Mouse (Mus musculus) embryonic facial prominence, embryonic 11.5 days (tissue): ENCODE measurements at regions not wholly inside any gene's neighbourhood (a gene's known extent, or its start where the extent isn't known, plus 50 kb on each side); places are given as distances from the start of the nearest gene placed in this dataset.
"Not testable (repeated sequence)": the region's sequence is repeated elsewhere in the genome, so short reads cannot be mapped to it uniquely, and the experiment has no call there.

Experiments used
- ATAC-seq: fragments of 200-750 bp; cut with Nextera tagmentation; replicated peaks from 2 replicates; pipeline ENCODE4 v1.8.0; 2017; ENCODE audit warnings: low read depth; ENCODE audit not compliant: insufficient number of reproducible peaks, low FRiP score, low TSS enrichment
- DNase-seq: peaks from one replicate; pipeline ENCODE4 v3.0.0-alpha.2; 2015; ENCODE audit warnings: low spot score
- H3K27ac ChIP-seq: fragments of 300-500 bp; sonication (generic); replicated peaks from 2 replicates; pipeline ENCODE4 v1.5.1; 2014; ENCODE audit warnings: mild to moderate bottlenecking, low read depth, low read length, control low read depth
- H3K27me3 ChIP-seq: fragments of 300-500 bp; sonication (generic); 2 replicates; pipeline ENCODE4 v1.6.1; 2014; ENCODE audit warnings: mild to moderate bottlenecking, low read length, moderate library complexity, mixed read lengths; ENCODE audit not compliant: control insufficient read depth, insufficient read depth
- H3K36me3 ChIP-seq: fragments of 300-500 bp; sonication (generic); replicated peaks from 2 replicates; pipeline ENCODE4 v1.6.1; 2014; ENCODE audit warnings: low read depth, mild to moderate bottlenecking, low read length, moderate library complexity, mixed read lengths; ENCODE audit not compliant: control insufficient read depth, insufficient read depth
- H3K4me1 ChIP-seq: fragments of 300-500 bp; sonication (generic); 2 replicates; pipeline ENCODE4 v1.6.1; 2014; ENCODE audit warnings: low read length, mixed read lengths; ENCODE audit not compliant: control insufficient read depth, insufficient read depth
- H3K4me2 ChIP-seq: fragments of 300-500 bp; sonication (generic); 2 replicates; pipeline ENCODE4 v1.6.1; 2014; ENCODE audit warnings: low read depth, mild to moderate bottlenecking, control low read depth, low read length, moderate library complexity
- H3K4me3 ChIP-seq: fragments of 300-500 bp; sonication (generic); 2 replicates; pipeline ENCODE4 v1.5.1; 2014; ENCODE audit warnings: low read depth, low read length, control low read depth
- H3K9ac ChIP-seq: fragments of 300-500 bp; sonication (generic); replicated peaks from 2 replicates; pipeline ENCODE4 v1.6.1; 2014; ENCODE audit warnings: mild to moderate bottlenecking, control low read depth, low read length
- H3K9me3 ChIP-seq: fragments of 300-500 bp; sonication (generic); replicated peaks from 2 replicates; pipeline ENCODE4 v1.6.1; 2016; ENCODE audit warnings: mild to moderate bottlenecking, low read length, inconsistent platforms, mixed read lengths; ENCODE audit not compliant: control insufficient read depth
- WGBS: fragments of 180-500 bp; shearing (Covaris S2); extraction: QIAGEN DNeasy Blood & Tissue Kit; methylation state at CpG from one replicate; pipeline ENCODE4 v1.1.7; 2014; 5-methylcytosine and 5-hydroxymethylcytosine counted together

GRCm38 (mm10) chr16:19061796-19062195 is 185.0 kb downstream of the Hira start:
- WGBS = 81% methylated on average over 3 of the region's 3 CpGs
- no peaks in the 10 kb centered on the region for H3K27me3 ChIP-seq
- ATAC-seq = no peak

GRCm38 (mm10) chr16:19062557-19063400 is 185.9 kb downstream of the Hira start:
- ATAC-seq (no peak), DNase-seq (no peak)
- H3K4me3 ChIP-seq = no peak overlapping the region
- H3K27me3 ChIP-seq = no peaks in the 10 kb centered on the region
- H3K4me1 ChIP-seq = no peaks in the 10 kb centered on the region
- H3K9me3 ChIP-seq = no peaks in the 10 kb centered on the region
- H3K4me2 ChIP-seq = no peak overlapping the region
- no peaks in the 10 kb centered on the region for H3K36me3 ChIP-seq
- no peak overlapping the region for H3K27ac ChIP-seq
- H3K9ac ChIP-seq = no peak overlapping the region
- WGBS = 74% methylated on average over 3 of the region's 3 CpGs

More at GRCm38 (mm10) chr16:19061796-19062195, 185.0 kb downstream of the Hira start:
- no peak overlapping the region for H3K9ac ChIP-seq
- H3K4me2 ChIP-seq = no peak overlapping the region
- DNase-seq = no peak
- H3K36me3 ChIP-seq = no peaks in the 10 kb centered on the region
- no peaks in the 10 kb centered on the region for H3K4me1 ChIP-seq
- H3K9me3 ChIP-seq = no peaks in the 10 kb centered on the region
- H3K4me3 ChIP-seq = no peak overlapping the region
- no peak overlapping the region for H3K27ac ChIP-seq

GRCm38 (mm10) chr16:19063401-19063762 is 186.5 kb downstream of the Hira start:
- no peak overlapping the region for H3K9ac ChIP-seq
- no peaks in the 10 kb centered on the region for H3K4me1 ChIP-seq
- H3K27ac ChIP-seq = no peak overlapping the region
- H3K4me2 ChIP-seq = no peak overlapping the region
- DNase-seq = no peak
- H3K4me3 ChIP-seq = no peak overlapping the region
- no peak for ATAC-seq
- no peaks in the 10 kb centered on the region for H3K36me3 ChIP-seq
- no peaks in the 10 kb centered on the region for H3K9me3 ChIP-seq
- no peaks in the 10 kb centered on the region for H3K27me3 ChIP-seq

GRCm38 (mm10) chr16:19064397-19064796 is 187.6 kb downstream of the Hira start:
- Histone ChIP-seq H3K4me3 (no peak overlapping the region), H3K36me3 (no peaks in the 10 kb centered on the region), H3K27ac (no peak overlapping the region), H3K9me3 (no peaks in the 10 kb centered on the region), H3K27me3 (no peaks in the 10 kb centered on the region), H3K9ac (no peak overlapping the region), H3K4me2 (no peak overlapping the region), H3K4me1 (no peaks in the 10 kb centered on the region)
- ATAC-seq = no peak
- DNase-seq = no peak

GRCm38 (mm10) chr16:19065543-19066141 is 188.8 kb downstream of the Hira start:
- no peak for DNase-seq
- H3K36me3 ChIP-seq = no peaks in the 10 kb centered on the region
- 73% methylated on average over 2 of the region's 2 CpGs for WGBS
- ATAC-seq = no peak
- no peak overlapping the region for H3K4me3 ChIP-seq
- no peaks in the 10 kb centered on the region for H3K9me3 ChIP-seq
- H3K4me1 ChIP-seq = no peaks in the 10 kb centered on the region
- no peak overlapping the region for H3K9ac ChIP-seq
- H3K4me2 ChIP-seq = no peak overlapping the region
- H3K27me3 ChIP-seq = no peaks in the 10 kb centered on the region
- H3K27ac ChIP-seq = no peak overlapping the region

GRCm38 (mm10) chr16:19066700-19067310 is 190.0 kb downstream of the Hira start:
- no peaks in the 10 kb centered on the region for H3K36me3 ChIP-seq

GRCm38 (mm10) chr16:19083503-19083902 is 206.7 kb downstream of the Hira start:
- not testable (repeated sequence) for H3K4me1 ChIP-seq, H3K9me3 ChIP-seq, H3K27ac ChIP-seq, H3K27me3 ChIP-seq, DNase-seq, ATAC-seq, H3K4me3 ChIP-seq, H3K4me2 ChIP-seq, H3K36me3 ChIP-seq, H3K9ac ChIP-seq
- WGBS = 76% methylated on average over 8 of the region's 8 CpGs

More at GRCm38 (mm10) chr16:19066700-19067310, 190.0 kb downstream of the Hira start:
- Histone ChIP-seq H3K27ac (no peak overlapping the region), H3K4me2 (no peak overlapping the region), H3K9ac (no peak overlapping the region), H3K27me3 (no peaks in the 10 kb centered on the region), H3K4me1 (no peaks in the 10 kb centered on the region), H3K9me3 (no peaks in the 10 kb centered on the region), H3K4me3 (no peak overlapping the region)
- no peak for DNase-seq
- WGBS = 73% methylated on average over 3 of the region's 3 CpGs
- no peak for ATAC-seq

GRCm38 (mm10) chr16:19087914-19088313 is 211.1 kb downstream of the Hira start:
- Histone ChIP-seq H3K9me3 (no peaks in the 10 kb centered on the region), H3K9ac (no peak overlapping the region), H3K4me3 (no peak overlapping the region), H3K36me3 (no peaks in the 10 kb centered on the region), H3K4me2 (no peak overlapping the region), H3K27ac (no peak overlapping the region), H3K4me1 (no peaks in the 10 kb centered on the region), H3K27me3 (no peaks in the 10 kb centered on the region)
- WGBS = 6% methylated on average over 1 of the region's 1 CpGs
- ATAC-seq (no peak), DNase-seq (peak; percentile 0)
